Mouse (Mus musculus): ENCODE data around the gene Otog.

- TF ChIP-seq TBP (conservative IDR thresholded peaks at IDR 0.05; ENCODE audit: low read depth, low read length) (no peak), POLR2AphosphoS2 (IDR thresholded peaks at IDR 0.05; ENCODE audit: low read depth, low read length) (no peak), RAD21 (IDR thresholded peaks at IDR 0.05; ENCODE audit: low read depth, low read length) (no peak), CHD1 (IDR thresholded peaks at IDR 0.05; ENCODE audit: low read depth, low read length) (no peak), CTCF (conservative IDR thresholded peaks at IDR 0.05 in 1 of 2, IDR thresholded peaks at IDR 0.05 in 1 of 2; ENCODE audit: low read depth in 2 of 2, low read length in 2 of 2) (no peak), USF1 (IDR thresholded peaks at IDR 0.05; ENCODE audit: low read depth, low read length) (no peak), EP300 (IDR thresholded peaks at IDR 0.05; ENCODE audit: low read length) (no peak), NRF1 (IDR thresholded peaks at IDR 0.05; ENCODE audit: low read depth, low read length) (no peak), MXI1 (IDR thresholded peaks at IDR 0.05; ENCODE audit: low read depth, low read length) (no peak), POLR2A (IDR thresholded peaks at IDR 0.05; ENCODE audit: low read depth, low read length) (no peak), SMC3 (IDR thresholded peaks at IDR 0.05; ENCODE audit: low read depth, low read length) (no peak)
Measured at GRCm38 (mm10) chr7:46353875-46354274, 113.1 kb downstream of the Otog start.

Measured in CH12.LX (cell line).